Mouse (Mus musculus): ENCODE results near the gene Snn. TPM values are rescaled to one million over a fixed set of nuclear protein-coding genes. Genes with fewer than 3 reads are reported as not detected.

Gene Snn
- polyA plus RNA-seq, 1 experiment from 2014 or later, result 37.2 TPM

DNA sequence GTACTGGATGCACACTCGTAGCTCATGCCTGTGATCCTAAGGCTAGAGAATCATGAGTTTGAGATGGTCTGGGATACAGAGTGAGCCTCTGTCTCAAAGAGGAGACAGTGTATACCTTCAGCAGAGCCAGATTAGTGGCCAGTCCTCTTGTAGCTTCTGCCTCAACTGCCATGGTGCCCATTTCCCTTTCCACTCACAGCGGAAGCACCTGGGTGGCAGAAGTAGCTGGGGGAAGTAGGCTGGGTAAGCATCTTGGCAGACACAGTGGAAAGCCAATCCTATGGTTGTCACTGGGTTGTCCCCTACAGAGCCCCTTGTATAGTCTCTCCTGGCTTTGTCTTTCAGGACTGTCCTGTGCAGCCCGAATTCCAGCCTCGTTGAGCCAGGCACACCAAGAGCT, 11.1 kb downstream of the Snn start:
- Histone ChIP-seq H3K27ac (no peak overlapping the region), H3K9me3 (no peaks in the 10 kb centered on the region), H3K4me3 (no peak overlapping the region), H3K36me3 (peaks cover 60% of the 10 kb centered on the region), H3K27me3 (ENCODE audit: insufficient read depth, poor library complexity, severe bottlenecking) (no peaks in the 10 kb centered on the region), H3K4me1 (peaks cover 40% of the 10 kb centered on the region)
- WGBS, result 79% methylated on average over 4 of the region's 4 CpGs
- DNase-seq (ENCODE audit: low spot score), result no peak

DNA sequence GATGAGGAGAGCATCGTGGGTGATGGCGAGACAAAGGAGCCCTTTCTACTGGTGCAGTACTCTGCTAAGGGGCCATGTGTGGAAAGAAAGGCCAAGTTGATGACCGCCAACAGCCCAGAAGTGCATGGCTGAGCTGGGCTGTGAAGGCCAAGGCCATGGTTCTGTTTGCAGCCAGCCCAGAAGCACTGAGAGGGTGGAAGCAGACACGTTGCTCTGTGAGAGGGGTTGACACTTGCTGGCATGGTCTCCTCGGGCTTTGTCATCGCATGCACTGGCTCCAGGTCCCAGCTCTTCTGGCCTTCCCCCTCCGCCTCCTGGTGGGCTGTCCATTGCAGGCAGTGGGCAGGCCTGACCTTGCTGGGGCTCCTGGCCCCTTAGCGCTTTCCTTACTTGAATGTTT, 11.7 kb downstream of the Snn start:
- 83% methylated on average over 8 of the region's 8 CpGs for WGBS
- Histone ChIP-seq H3K4me1 (peaks cover 36% of the 10 kb centered on the region), H3K4me3 (no peak overlapping the region), H3K27ac (no peak overlapping the region), H3K9me3 (no peaks in the 10 kb centered on the region), H3K36me3 (peaks cover 65% of the 10 kb centered on the region), H3K27me3 (ENCODE audit: insufficient read depth, poor library complexity, severe bottlenecking) (no peaks in the 10 kb centered on the region)
- peak; percentile 69 for DNase-seq (ENCODE audit: low spot score)

DNA sequence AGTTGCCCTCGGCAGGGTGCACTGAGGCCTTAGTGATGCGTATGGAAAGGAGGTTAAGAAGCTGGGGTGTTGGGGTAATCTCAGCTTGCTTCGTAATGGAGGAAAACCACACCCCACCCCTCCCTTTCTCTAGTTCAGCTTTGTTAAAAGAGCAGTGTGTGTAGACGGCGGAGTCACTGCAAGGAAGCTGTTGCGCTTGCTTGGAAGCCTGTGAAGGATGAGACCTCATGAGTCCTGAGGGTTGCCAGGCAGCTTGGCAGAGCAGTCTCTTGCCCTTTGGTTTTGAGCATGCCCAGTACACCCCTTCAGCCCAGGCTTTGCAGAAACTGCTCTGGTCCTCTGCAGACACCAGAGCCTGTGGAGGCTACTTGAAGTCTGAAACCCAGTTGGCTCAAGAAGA, 12.3 kb downstream of the Snn start:
- H3K4me1 ChIP-seq, result peaks cover 31% of the 10 kb centered on the region
- no peak overlapping the region for H3K4me3 ChIP-seq
- H3K27me3 ChIP-seq (ENCODE audit: insufficient read depth, poor library complexity, severe bottlenecking), result no peaks in the 10 kb centered on the region
- H3K27ac ChIP-seq, result no peak overlapping the region
- DNase-seq (ENCODE audit: low spot score), result no peak
- H3K9me3 ChIP-seq, result no peaks in the 10 kb centered on the region
- WGBS, result 84% methylated on average over 6 of the region's 6 CpGs
- peaks cover 71% of the 10 kb centered on the region for H3K36me3 ChIP-seq

DNA sequence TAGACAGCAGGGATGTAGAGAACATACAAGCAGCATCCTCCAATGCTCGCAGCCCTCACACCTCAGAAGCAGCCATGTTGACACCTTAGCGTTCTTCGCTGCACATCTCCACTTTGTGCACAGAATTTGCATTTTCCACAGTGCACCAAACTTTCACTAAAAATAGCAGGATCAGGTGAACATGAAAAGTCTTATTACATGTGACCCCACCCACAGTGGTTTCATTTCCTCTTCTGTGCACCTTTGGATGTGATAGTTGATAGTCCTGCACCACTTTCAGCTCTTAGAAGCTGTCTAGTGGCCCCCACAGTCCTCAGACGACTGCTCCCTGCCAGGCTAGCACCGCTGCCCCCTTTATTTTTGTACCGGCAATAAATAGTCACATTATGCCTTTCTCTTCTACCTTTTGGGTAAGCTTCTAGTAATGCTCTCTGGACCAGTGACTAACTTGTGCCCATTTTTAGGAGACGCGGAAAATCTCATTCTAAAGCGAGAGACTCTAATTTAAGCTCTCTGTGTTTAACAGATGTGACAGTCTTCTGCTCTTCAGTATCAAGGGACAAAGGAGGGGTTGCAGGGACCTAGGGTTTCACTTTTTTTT, 17.0 kb downstream of the Snn start:
- Histone ChIP-seq H3K27me3 (ENCODE audit: insufficient read depth, poor library complexity, severe bottlenecking) (no peaks in the 10 kb centered on the region), H3K36me3 (peaks cover 99% of the 10 kb centered on the region), H3K4me3 (no peak overlapping the region), H3K27ac (no peak overlapping the region), H3K4me1 (peaks cover 5% of the 10 kb centered on the region), H3K9me3 (no peaks in the 10 kb centered on the region)
- WGBS, result 93% methylated on average over 9 of the region's 9 CpGs
- DNase-seq (ENCODE audit: low spot score), result no peak

DNA sequence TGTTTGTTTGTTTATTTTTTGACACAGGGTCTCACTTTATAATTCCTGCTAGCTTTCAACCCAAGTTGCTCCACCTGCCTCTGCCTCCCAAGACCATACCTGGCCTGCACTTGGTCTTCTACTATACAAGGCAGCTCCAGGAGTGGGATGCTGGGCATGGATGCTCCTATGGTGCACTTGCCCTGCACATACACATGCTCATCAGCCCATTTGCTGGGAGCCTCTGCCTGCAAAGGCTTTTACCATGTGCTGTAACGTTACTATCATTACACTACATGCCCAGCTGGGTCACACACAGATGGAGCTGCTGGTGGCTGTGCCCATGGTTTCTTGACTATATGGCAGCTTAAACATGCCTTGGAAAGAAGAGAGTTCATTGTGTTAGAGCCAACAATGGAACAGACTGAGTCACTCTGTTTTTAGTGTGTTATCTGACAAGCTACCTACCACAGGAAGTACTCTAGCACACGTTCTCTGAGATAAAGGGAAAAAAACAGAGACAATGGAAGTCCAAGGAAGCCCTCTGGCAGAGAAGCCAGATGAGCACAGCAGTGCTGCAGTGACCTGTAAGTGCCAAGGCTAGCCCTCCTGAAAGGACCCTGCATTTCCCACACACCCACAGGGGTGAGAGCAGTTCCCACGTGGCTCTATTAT, 17.6 kb downstream of the Snn start:
- WGBS, result 56% methylated on average over 3 of the region's 3 CpGs
- H3K4me3 ChIP-seq, result no peak overlapping the region
- peak; percentile 65 for DNase-seq (ENCODE audit: low spot score)
- H3K4me1 ChIP-seq, result no peaks in the 10 kb centered on the region; the same call in 1 of the 2 replicates
- peaks cover 99% of the 10 kb centered on the region for H3K36me3 ChIP-seq
- H3K27ac ChIP-seq, result no peak overlapping the region
- H3K9me3 ChIP-seq, result no peaks in the 10 kb centered on the region
- no peaks in the 10 kb centered on the region for H3K27me3 ChIP-seq (ENCODE audit: insufficient read depth, poor library complexity, severe bottlenecking)

DNA sequence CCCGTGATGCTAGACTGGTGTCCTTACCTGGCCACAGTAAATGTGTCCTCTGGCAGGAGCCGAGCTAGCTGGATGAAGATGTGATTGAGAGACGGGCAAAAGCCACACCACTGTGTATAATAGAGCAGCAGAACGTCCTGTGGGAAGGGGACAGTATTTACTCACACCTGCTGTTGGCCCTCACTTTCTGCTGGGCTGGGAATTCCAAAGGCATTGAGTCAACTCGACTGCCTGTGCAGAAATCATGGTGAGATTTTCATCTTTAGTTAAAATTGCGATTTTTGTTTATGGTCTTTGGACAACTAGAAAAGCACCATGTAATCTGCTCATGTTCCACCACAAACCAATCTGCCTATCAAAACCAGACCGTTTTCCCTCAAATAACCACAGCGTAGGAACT, 23.4 kb downstream of the Snn start:
- H3K4me3 ChIP-seq, result no peak overlapping the region
- DNase-seq (ENCODE audit: low spot score), result peak; percentile 63
- H3K27me3 ChIP-seq (ENCODE audit: insufficient read depth, poor library complexity, severe bottlenecking), result no peaks in the 10 kb centered on the region
- no peaks in the 10 kb centered on the region for H3K9me3 ChIP-seq
- no peak overlapping the region for H3K27ac ChIP-seq
- H3K4me1 ChIP-seq, result no peaks in the 10 kb centered on the region
- H3K36me3 ChIP-seq, result peaks cover 95% of the 10 kb centered on the region
- WGBS, result 88% methylated on average over 8 of the region's 8 CpGs

DNA sequence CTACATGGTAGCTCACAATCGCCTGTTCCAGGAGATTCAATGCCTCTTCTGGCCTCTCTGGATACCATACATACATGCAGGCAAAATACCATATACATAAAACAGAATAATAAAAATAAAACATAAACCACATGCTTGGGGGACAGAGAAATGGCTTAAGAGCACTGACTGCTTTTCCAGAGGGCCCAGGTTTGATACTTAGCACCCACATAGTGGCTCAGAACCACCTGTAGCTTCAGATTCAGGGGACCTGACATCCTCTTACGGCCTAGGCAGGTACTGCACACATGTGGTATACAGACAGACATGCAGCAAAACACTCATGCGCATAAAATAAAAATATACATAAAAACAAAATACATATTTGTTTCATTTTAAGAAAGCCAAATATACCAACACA, 25.6 kb downstream of the Snn start:
- WGBS, result 92% methylated on average over 3 of the region's 3 CpGs
- H3K27ac ChIP-seq, result no peak overlapping the region
- H3K9me3 ChIP-seq, result no peaks in the 10 kb centered on the region
- no peaks in the 10 kb centered on the region for H3K27me3 ChIP-seq (ENCODE audit: insufficient read depth, poor library complexity, severe bottlenecking)
- DNase-seq (ENCODE audit: low spot score), result peak; percentile 69
- no peak overlapping the region for H3K4me3 ChIP-seq
- H3K4me1 ChIP-seq, result no peaks in the 10 kb centered on the region
- peaks cover 95% of the 10 kb centered on the region for H3K36me3 ChIP-seq

DNA sequence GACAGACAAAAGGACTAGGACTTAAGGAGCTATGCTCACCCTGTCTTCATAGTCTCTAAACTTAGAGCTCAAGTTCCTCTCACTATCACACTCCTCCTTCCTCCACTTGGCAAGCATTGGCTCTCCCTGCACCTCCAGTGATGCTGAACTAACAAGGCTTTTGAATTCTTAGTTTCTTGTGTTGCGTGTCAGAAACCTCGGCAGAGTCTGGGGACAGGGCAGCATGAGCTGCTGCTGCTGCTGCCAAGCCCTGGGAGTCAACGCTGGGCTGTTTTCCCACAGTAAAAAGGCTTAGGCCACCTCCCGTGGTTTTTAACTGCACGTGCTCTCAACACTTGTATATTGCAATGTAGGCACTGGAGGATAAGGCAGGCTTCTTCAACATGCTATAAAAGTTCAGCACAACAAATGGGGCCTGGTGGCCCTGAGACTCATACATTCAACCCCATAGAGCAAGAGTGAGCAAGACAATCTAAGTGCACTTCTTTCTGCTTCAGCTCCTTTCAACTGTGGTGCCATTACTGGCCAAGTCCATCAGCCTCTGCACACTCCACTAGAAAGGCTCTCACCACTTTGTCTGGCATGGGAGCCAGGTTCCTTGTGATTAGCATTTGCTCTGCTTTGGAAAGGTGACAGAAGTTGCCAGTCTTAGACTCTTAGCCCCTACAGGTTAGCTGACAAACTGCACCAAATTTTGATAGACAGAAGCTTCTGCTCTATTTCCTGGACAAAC, 26.3 kb downstream of the Snn start:
- Histone ChIP-seq H3K4me3 (no peak overlapping the region), H3K9me3 (no peaks in the 10 kb centered on the region), H3K27me3 (ENCODE audit: insufficient read depth, poor library complexity, severe bottlenecking) (no peaks in the 10 kb centered on the region), H3K4me1 (no peaks in the 10 kb centered on the region), H3K36me3 (peaks cover 93% of the 10 kb centered on the region), H3K27ac (no peak overlapping the region)
- 88% methylated on average over 5 of the region's 5 CpGs for WGBS
- peak; percentile 56 for DNase-seq (ENCODE audit: low spot score)

DNA sequence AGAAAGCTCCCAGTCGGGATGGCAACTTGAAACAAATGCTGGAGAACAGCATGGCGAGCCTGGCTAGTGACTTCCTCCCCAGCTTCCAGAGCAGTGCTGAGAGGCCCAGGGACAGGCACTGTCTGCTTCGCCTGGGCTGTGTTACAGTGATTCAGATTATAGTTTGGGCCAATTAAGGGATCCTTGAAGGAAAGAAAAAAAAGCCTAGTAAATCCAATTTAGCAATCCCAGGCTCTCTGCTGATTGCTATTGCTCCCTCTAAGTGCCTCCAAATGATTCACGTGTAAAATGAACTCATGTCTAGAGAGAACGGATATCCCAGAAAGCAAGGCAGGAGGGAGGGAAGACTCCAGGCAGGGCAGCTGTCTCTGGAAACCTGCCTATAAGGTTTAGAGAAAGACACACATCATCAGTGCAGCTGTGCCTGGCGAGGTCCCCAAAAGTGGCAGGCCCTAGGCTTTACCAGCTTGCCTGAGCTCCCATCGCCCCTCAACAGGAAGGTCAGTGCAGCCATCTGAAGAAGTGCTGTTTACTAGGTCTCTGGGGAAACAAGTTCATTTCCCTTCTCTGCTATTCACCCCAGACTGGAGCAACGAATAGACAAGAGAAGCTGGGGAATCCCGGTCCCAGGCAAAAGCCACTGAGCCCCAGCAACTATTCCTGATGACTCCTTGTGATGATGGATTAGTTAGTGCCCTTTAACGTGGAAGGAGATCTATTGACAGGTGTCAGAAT, 30.3 kb downstream of the Snn start:
- 84% methylated on average over 10 of the region's 10 CpGs for WGBS
- H3K27ac ChIP-seq, result no peak overlapping the region
- H3K4me3 ChIP-seq, result no peak overlapping the region
- peaks cover 15% of the 10 kb centered on the region for H3K4me1 ChIP-seq
- no peaks in the 10 kb centered on the region for H3K9me3 ChIP-seq
- DNase-seq (ENCODE audit: low spot score), result no peak
- peaks cover 63% of the 10 kb centered on the region for H3K36me3 ChIP-seq
- H3K27me3 ChIP-seq (ENCODE audit: insufficient read depth, poor library complexity, severe bottlenecking), result no peaks in the 10 kb centered on the region

DNA sequence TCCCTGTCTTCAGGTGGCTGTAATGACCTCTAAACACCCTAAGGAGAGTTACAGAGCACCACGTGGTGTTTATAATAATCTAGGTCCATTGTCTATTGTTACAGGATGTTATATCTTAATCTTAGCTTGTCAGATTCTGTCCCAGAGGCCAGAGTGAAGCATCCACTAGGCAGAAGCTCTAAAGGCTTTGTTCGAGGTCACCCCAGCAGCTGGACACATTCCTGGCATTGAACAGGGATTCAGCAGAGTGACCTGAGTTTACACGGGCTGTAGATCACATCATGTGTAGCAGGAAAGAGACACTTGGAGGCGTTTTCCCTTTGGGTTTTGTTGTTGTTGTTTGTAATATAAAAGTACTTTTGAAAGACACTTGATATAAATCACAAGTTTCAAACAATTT, 31.3 kb downstream of the Snn start:
- H3K27ac ChIP-seq, result 0 out of 2 replicates have a peak overlapping the region, but pooled peaks have one; percentile 48

DNA sequence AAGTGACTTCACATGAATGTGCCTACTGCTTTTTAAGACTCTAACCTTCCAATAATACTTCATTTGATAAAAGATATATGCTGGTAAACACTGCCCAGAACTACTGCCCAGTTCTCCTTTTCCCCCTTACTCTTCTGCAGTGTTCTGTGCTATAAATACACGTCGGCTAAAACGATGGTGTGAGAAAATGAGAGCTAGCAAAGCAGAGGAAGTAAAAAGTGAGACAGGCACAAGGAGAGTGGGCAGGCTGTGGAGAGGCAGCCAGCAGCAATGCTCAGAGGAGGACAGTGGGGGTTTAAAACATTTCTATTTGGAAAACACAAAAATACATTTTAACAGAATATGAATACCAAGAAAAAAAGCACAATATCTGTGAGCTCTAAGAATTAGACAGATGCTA, 31.8 kb downstream of the Snn start:
- Histone ChIP-seq H3K4me3 (no peak overlapping the region), H3K27ac (peak overlapping the region; percentile 48; the same call in 1 of the 2 replicates), H3K4me1 (peaks cover 15% of the 10 kb centered on the region), H3K9me3 (no peaks in the 10 kb centered on the region), H3K36me3 (peaks cover 54% of the 10 kb centered on the region), H3K27me3 (ENCODE audit: insufficient read depth, poor library complexity, severe bottlenecking) (no peaks in the 10 kb centered on the region)
- DNase-seq (ENCODE audit: low spot score), result no peak
- 28% methylated on average over 3 of the region's 3 CpGs for WGBS

More for the DNA sequence above, 31.3 kb downstream of the Snn start:
- Histone ChIP-seq H3K9me3 (no peaks in the 10 kb centered on the region), H3K4me1 (peaks cover 15% of the 10 kb centered on the region), H3K36me3 (peaks cover 58% of the 10 kb centered on the region), H3K4me3 (no peak overlapping the region), H3K27me3 (ENCODE audit: insufficient read depth, poor library complexity, severe bottlenecking) (no peaks in the 10 kb centered on the region)
- WGBS, result 61% methylated on average over 4 of the region's 4 CpGs
- DNase-seq (ENCODE audit: low spot score), result no peak

DNA sequence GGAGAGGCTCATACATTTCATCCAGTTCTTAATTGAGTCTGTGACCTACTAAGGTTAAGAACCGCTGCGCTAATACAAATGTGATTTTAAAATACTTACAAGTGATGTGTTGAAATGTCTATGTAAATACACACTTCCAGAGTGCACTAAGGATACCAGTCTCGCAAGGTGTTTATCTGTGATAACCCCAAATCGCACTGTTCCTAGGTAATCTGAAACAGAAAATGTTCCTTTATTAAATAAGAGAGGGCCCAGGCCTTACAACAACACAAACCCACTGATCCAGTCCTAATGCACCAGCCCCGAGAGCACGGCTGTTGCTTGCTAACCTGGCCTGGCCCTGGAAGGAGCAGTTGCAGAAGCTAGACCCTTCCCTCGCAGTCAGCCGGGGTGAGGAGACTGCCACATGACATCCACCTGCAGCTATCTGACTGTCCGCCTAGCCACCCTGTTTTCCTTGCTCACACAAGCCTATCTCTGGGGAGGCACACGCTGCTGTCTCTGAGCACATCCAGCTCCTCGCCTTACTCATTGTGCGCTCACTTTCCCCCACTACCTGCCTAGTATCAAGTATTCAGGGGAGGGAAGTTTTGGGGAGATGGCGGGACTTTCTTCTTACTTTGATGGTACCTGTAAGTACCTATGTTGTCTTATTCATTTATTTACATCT, 33.1 kb downstream of the Snn start:
- Histone ChIP-seq H3K9me3 (no peaks in the 10 kb centered on the region), H3K4me1 (peaks cover 15% of the 10 kb centered on the region), H3K4me3 (no peak overlapping the region), H3K27ac (no peak overlapping the region), H3K27me3 (ENCODE audit: insufficient read depth, poor library complexity, severe bottlenecking) (no peaks in the 10 kb centered on the region), H3K36me3 (peaks cover 44% of the 10 kb centered on the region)
- no peak for DNase-seq (ENCODE audit: low spot score)
- WGBS, result 84% methylated on average over 13 of the region's 13 CpGs
